ENCODE assay signal across 10 mouse cellular contexts in the genomic region with DNA sequence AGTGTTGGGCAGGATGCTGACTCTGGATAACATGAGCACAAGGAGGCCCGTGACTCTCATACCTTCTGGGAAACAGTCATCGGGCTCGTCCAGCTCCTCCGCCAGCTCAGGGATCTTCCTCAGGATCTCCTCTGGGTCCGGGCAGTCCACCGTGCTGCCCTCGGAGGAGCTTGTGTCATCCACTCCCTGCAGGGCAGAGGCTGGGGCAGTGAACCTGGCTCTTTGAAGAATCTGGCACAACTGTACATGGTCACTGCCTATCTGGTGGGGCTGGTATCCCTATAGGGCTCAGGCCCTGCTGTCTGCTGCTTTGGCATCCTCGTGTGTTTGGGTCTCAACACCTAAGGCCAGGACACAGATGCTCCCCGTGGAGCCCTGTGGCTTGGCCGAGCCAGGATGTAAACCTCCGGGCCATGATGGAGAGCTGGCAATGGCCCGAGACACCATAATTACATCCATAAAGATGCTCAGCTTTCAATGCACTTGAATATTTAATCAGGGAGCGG. TPM values are rescaled to one million over a fixed set of nuclear protein-coding genes. Genes with fewer than 3 reads are reported as not detected.
DNase-seq lines count a peak whose midpoint lies in the region; ATAC-seq lines count a peak whose summit lies in the region.
"Had no signal": no experiment of that assay in that cellular context is flagged by ENCODE, and none has a peak within 500 bp of the region (broad histone marks: within the 10 kb centered on the region; RNA-seq: fewer than 3 reads in every experiment).

No protein-coding gene starts in this region.

- H3K27ac ChIP-seq in heart, embryonic 13.5 days (replicated peaks) = peak overlapping the region; percentile 91
- no peak overlapping the region for H3K27ac ChIP-seq in neural tube, embryonic 15.5 days (replicated peaks)
- no peak overlapping the region for H3K27ac ChIP-seq in hindbrain, embryonic 15.5 days (replicated peaks)
- no peak overlapping the region for H3K27ac ChIP-seq in stomach, embryonic 16.5 days (ENCODE audit: low read length)

- intact Hi-C loops in heart, postnatal 25 days (cut with DNase I) = no loop called here

- DNase-seq in heart, postnatal 25 days (ENCODE audit: low spot score) = no peak
- DNase-seq in neural tube, embryonic 10.5 days (ENCODE audit: extremely low spot score, low spot score) = peak; percentile 16
- DNase-seq in urinary bladder, postnatal 4 days (ENCODE audit: low spot score in 2 of 2) = no peak
- DNase-seq: layer of hippocampus, adult 9-11 months had no signal

- H3K36me3 ChIP-seq in heart, embryonic 13.5 days = no peaks in the 10 kb centered on the region
- no peaks in the 10 kb centered on the region for H3K36me3 ChIP-seq in neural tube, embryonic 15.5 days
- H3K36me3 ChIP-seq in hindbrain, embryonic 15.5 days = no peaks in the 10 kb centered on the region
- H3K36me3 ChIP-seq in stomach, embryonic 16.5 days (ENCODE audit: control insufficient read depth, insufficient read depth, low read length) = no peaks in the 10 kb centered on the region

- peaks cover 49% of the 10 kb centered on the region for H3K4me1 ChIP-seq in heart, embryonic 13.5 days
- H3K4me1 ChIP-seq in neural tube, embryonic 15.5 days = peaks cover 19% of the 10 kb centered on the region
- peaks cover 19% of the 10 kb centered on the region; the same call in 1 of the 2 replicates for H3K4me1 ChIP-seq in hindbrain, embryonic 15.5 days (replicated peaks)
- H3K4me1 ChIP-seq in stomach, embryonic 16.5 days (ENCODE audit: control insufficient read depth, insufficient read depth, low read length) = no peaks in the 10 kb centered on the region

- H3K9ac ChIP-seq in heart, embryonic 13.5 days = no peak overlapping the region
- H3K9ac ChIP-seq in neural tube, embryonic 15.5 days (replicated peaks) = no peak overlapping the region
- no peak overlapping the region for H3K9ac ChIP-seq in hindbrain, embryonic 15.5 days
- no peak overlapping the region for H3K9ac ChIP-seq in stomach, embryonic 16.5 days (ENCODE audit: low read length)
- H3K9ac ChIP-seq: lung, embryonic 14.5 days had no signal

- H3K4me3 ChIP-seq in heart, embryonic 13.5 days = no peak overlapping the region
- H3K4me3 ChIP-seq in neural tube, embryonic 15.5 days (replicated peaks) = no peak overlapping the region
- H3K4me3 ChIP-seq in hindbrain, embryonic 15.5 days = no peak overlapping the region
- no peak overlapping the region for H3K4me3 ChIP-seq in stomach, embryonic 16.5 days (replicated peaks; ENCODE audit: low read length)
- H3K4me3 ChIP-seq: megakaryocyte, embryonic 14.5 days had no signal

- WGBS in heart, embryonic 13.5 days = 60% methylated on average over 13 of the region's 13 CpGs
- 59% methylated on average over 13 of the region's 13 CpGs for WGBS in neural tube, embryonic 15.5 days
- WGBS in hindbrain, embryonic 15.5 days = 57% methylated on average over 13 of the region's 13 CpGs
- 72% methylated on average over 13 of the region's 13 CpGs for WGBS in stomach, embryonic 16.5 days

- peaks cover 16% of the 10 kb centered on the region for H3K27me3 ChIP-seq in heart, embryonic 13.5 days (replicated peaks)
- no peaks in the 10 kb centered on the region; the same call in 1 of the 2 replicates for H3K27me3 ChIP-seq in neural tube, embryonic 15.5 days (replicated peaks)
- H3K27me3 ChIP-seq in hindbrain, embryonic 15.5 days = 0 out of 2 replicates have a peak, but pooled peaks cover 4% of the 10 kb centered on the region
- no peaks in the 10 kb centered on the region; the same call in 1 of the 2 replicates for H3K27me3 ChIP-seq in stomach, embryonic 16.5 days (ENCODE audit: control insufficient read depth, insufficient read depth, low read length)

- no peak for ATAC-seq in heart, embryonic 13.5 days (ENCODE audit: extremely low read depth, insufficient number of reproducible peaks, low FRiP score, low TSS enrichment)
- no peak; the same call in 1 of the 2 replicates for ATAC-seq in neural tube, embryonic 15.5 days (ENCODE audit: low FRiP score)
- peak; percentile 30; the same call in 1 of the 2 replicates for ATAC-seq in hindbrain, embryonic 15.5 days (ENCODE audit: low FRiP score, low read depth)
- ATAC-seq in stomach, embryonic 16.5 days (ENCODE audit: insufficient read depth, low FRiP score) = peak; percentile 27; the same call in 1 of the 2 replicates

- peak overlapping the region; percentile 52 for H3K4me2 ChIP-seq in heart, embryonic 13.5 days
- no peak overlapping the region for H3K4me2 ChIP-seq in neural tube, embryonic 15.5 days
- H3K4me2 ChIP-seq in hindbrain, embryonic 15.5 days = no peak overlapping the region
- H3K4me2 ChIP-seq in stomach, embryonic 16.5 days (ENCODE audit: low read depth, low read length) = no peak overlapping the region
- H3K4me2 ChIP-seq: lung, embryonic 14.5 days had no signal

- H3K9me3 ChIP-seq in heart, embryonic 13.5 days = no peaks in the 10 kb centered on the region
- no peaks in the 10 kb centered on the region for H3K9me3 ChIP-seq in neural tube, embryonic 15.5 days (replicated peaks)
- H3K9me3 ChIP-seq in hindbrain, embryonic 15.5 days = no peaks in the 10 kb centered on the region
- H3K9me3 ChIP-seq in stomach, embryonic 16.5 days (replicated peaks; ENCODE audit: control insufficient read depth, low read length) = no peaks in the 10 kb centered on the region
- H3K9me3 ChIP-seq: megakaryocyte, embryonic 14.5 days had no signal

RNA-seq across cellular contexts. Expression of a gene that starts 52.6 kb away (rescaled TPM):
- 7.4 and 7.8 TPM in 2 replicates for polyA plus RNA-seq in heart, embryonic 13.5 days (2015; fragmentation: Nextera tagmentation; extraction: Ambion mirVana)
- 100 to 1,000 TPM; 141 to 144 TPM for total RNA-seq in heart, postnatal 25 days (2021)
- polyA plus RNA-seq in neural tube, embryonic 15.5 days (2015; fragmentation: Nextera tagmentation; extraction: Ambion mirVana) = 0.31 and 0.46 TPM in 2 replicates
- polyA plus RNA-seq in hindbrain, embryonic 15.5 days (2015; fragmentation: Nextera tagmentation; extraction: Ambion mirVana) = 0.31 and 0.42 TPM in 2 replicates
- 0.22 and 0.31 TPM in 2 replicates for polyA plus RNA-seq in stomach, embryonic 16.5 days (2015; fragmentation: Nextera tagmentation; extraction: Ambion mirVana)

Comparison
In these comparisons a context has a peak if more than half of its experiments do, and no peak if none do; other contexts are left out.
1. ATAC-seq: peak in hindbrain, embryonic 15.5 days (single experiment) and stomach, embryonic 16.5 days (single experiment); none in heart, embryonic 13.5 days (single experiment) and neural tube, embryonic 15.5 days (single experiment).